Mouse (Mus musculus): Measurements from ENCODE around the gene Trim17. TPM values are rescaled to one million over a fixed set of nuclear protein-coding genes. Genes with fewer than 3 reads are reported as not detected.

Trim17 gene
- polyA plus RNA-seq, 1 experiment from 2014 or later = 0.14 TPM

GRCm38 (mm10) chr11:58967346-58967745 is 12.9 kb downstream of the Trim17 start:
- 97% methylated on average over 1 of the region's 1 CpGs for WGBS
- H3K36me3 ChIP-seq (replicated peaks; ENCODE audit: control insufficient read depth, insufficient read depth, low read depth, low read length) = no peaks in the 10 kb centered on the region

GRCm38 (mm10) chr11:58968551-58968950 is 14.1 kb downstream of the Trim17 start:
- H3K4me3 ChIP-seq (ENCODE audit: low read depth, low read length) = no peak overlapping the region
- no peak overlapping the region for H3K27ac ChIP-seq (replicated peaks; ENCODE audit: low read depth, low read length)
- no peak overlapping the region for H3K4me2 ChIP-seq (ENCODE audit: low read depth, low read length)
- ATAC-seq (replicated peaks; ENCODE audit: insufficient number of reproducible peaks, low FRiP score, low TSS enrichment, low read depth) (no peak; the same call in 1 of the 2 replicates), DNase-seq (ENCODE audit: low spot score) (no peak)
- H3K36me3 ChIP-seq (replicated peaks; ENCODE audit: control insufficient read depth, insufficient read depth, low read depth, low read length) = no peaks in the 10 kb centered on the region
- no peaks in the 10 kb centered on the region for H3K9me3 ChIP-seq (replicated peaks; ENCODE audit: control insufficient read depth, low read length)
- no peaks in the 10 kb centered on the region; the same call in 1 of the 2 replicates for H3K27me3 ChIP-seq (ENCODE audit: control insufficient read depth, insufficient read depth, low read length)
- no peak overlapping the region for H3K9ac ChIP-seq (replicated peaks; ENCODE audit: low read length)
- no peaks in the 10 kb centered on the region for H3K4me1 ChIP-seq (ENCODE audit: control insufficient read depth, insufficient read depth, low read length)
- WGBS = 82% methylated on average over 7 of the region's 7 CpGs

More at GRCm38 (mm10) chr11:58967346-58967745, 12.9 kb downstream of the Trim17 start:
- Histone ChIP-seq H3K4me2 (ENCODE audit: low read depth, low read length) (no peak overlapping the region), H3K27me3 (ENCODE audit: control insufficient read depth, insufficient read depth, low read length) (no peaks in the 10 kb centered on the region; the same call in 1 of the 2 replicates), H3K4me1 (ENCODE audit: control insufficient read depth, insufficient read depth, low read length) (no peaks in the 10 kb centered on the region), H3K9ac (replicated peaks; ENCODE audit: low read length) (no peak overlapping the region), H3K27ac (replicated peaks; ENCODE audit: low read depth, low read length) (no peak overlapping the region), H3K9me3 (replicated peaks; ENCODE audit: control insufficient read depth, low read length) (no peaks in the 10 kb centered on the region), H3K4me3 (ENCODE audit: low read depth, low read length) (no peak overlapping the region)
- ATAC-seq (replicated peaks; ENCODE audit: insufficient number of reproducible peaks, low FRiP score, low TSS enrichment, low read depth) (no peak), DNase-seq (ENCODE audit: low spot score) (no peak)

- Histone ChIP-seq H3K4me1 (ENCODE audit: control insufficient read depth, insufficient read depth, low read length) (no peaks in the 10 kb centered on the region), H3K27me3 (ENCODE audit: control insufficient read depth, insufficient read depth, low read length) (no peaks in the 10 kb centered on the region), H3K4me2 (ENCODE audit: low read depth, low read length) (no peak overlapping the region), H3K9ac (replicated peaks; ENCODE audit: low read length) (no peak overlapping the region), H3K4me3 (ENCODE audit: low read depth, low read length) (no peak overlapping the region), H3K27ac (replicated peaks; ENCODE audit: low read depth, low read length) (no peak overlapping the region), H3K36me3 (replicated peaks; ENCODE audit: control insufficient read depth, insufficient read depth, low read depth, low read length) (no peaks in the 10 kb centered on the region), H3K9me3 (replicated peaks; ENCODE audit: control insufficient read depth, low read length) (no peaks in the 10 kb centered on the region)
- WGBS = 90% methylated on average over 8 of the region's 8 CpGs
- ATAC-seq (replicated peaks; ENCODE audit: insufficient number of reproducible peaks, low FRiP score, low TSS enrichment, low read depth) (no peak), DNase-seq (ENCODE audit: low spot score) (no peak)
Measured at GRCm38 (mm10) chr11:58969027-58969426, 14.5 kb downstream of the Trim17 start.

- Histone ChIP-seq H3K9me3 (replicated peaks; ENCODE audit: control insufficient read depth, low read length) (no peaks in the 10 kb centered on the region), H3K4me1 (ENCODE audit: control insufficient read depth, insufficient read depth, low read length) (no peaks in the 10 kb centered on the region), H3K36me3 (replicated peaks; ENCODE audit: control insufficient read depth, insufficient read depth, low read depth, low read length) (no peaks in the 10 kb centered on the region), H3K4me2 (ENCODE audit: low read depth, low read length) (no peak overlapping the region), H3K27me3 (ENCODE audit: control insufficient read depth, insufficient read depth, low read length) (no peaks in the 10 kb centered on the region), H3K4me3 (ENCODE audit: low read depth, low read length) (no peak overlapping the region), H3K27ac (replicated peaks; ENCODE audit: low read depth, low read length) (no peak overlapping the region), H3K9ac (replicated peaks; ENCODE audit: low read length) (no peak overlapping the region)
- no peak for DNase-seq (ENCODE audit: low spot score)
- no peak for ATAC-seq (replicated peaks; ENCODE audit: insufficient number of reproducible peaks, low FRiP score, low TSS enrichment, low read depth)
- WGBS = 82% methylated on average over 6 of the region's 6 CpGs
Measured at GRCm38 (mm10) chr11:58969659-58970058, 15.2 kb downstream of the Trim17 start.

- Histone ChIP-seq H3K27ac (replicated peaks; ENCODE audit: low read depth, low read length) (no peak overlapping the region), H3K4me2 (ENCODE audit: low read depth, low read length) (no peak overlapping the region), H3K27me3 (ENCODE audit: control insufficient read depth, insufficient read depth, low read length) (no peaks in the 10 kb centered on the region), H3K36me3 (replicated peaks; ENCODE audit: control insufficient read depth, insufficient read depth, low read depth, low read length) (no peaks in the 10 kb centered on the region), H3K4me1 (ENCODE audit: control insufficient read depth, insufficient read depth, low read length) (no peaks in the 10 kb centered on the region), H3K4me3 (ENCODE audit: low read depth, low read length) (no peak overlapping the region), H3K9ac (replicated peaks; ENCODE audit: low read length) (no peak overlapping the region), H3K9me3 (replicated peaks; ENCODE audit: control insufficient read depth, low read length) (no peaks in the 10 kb centered on the region)
- ATAC-seq (replicated peaks; ENCODE audit: insufficient number of reproducible peaks, low FRiP score, low TSS enrichment, low read depth) = peak; percentile 39; the same call in 1 of the 2 replicates
- WGBS = 90% methylated on average over 21 of the region's 21 CpGs
- no peak for DNase-seq (ENCODE audit: low spot score)
Measured at GRCm38 (mm10) chr11:58970831-58971530, 16.5 kb downstream of the Trim17 start.

GRCm38 (mm10) chr11:58971796-58972195 is 17.3 kb downstream of the Trim17 start:
- Histone ChIP-seq H3K4me3 (ENCODE audit: low read depth, low read length) (no peak overlapping the region), H3K36me3 (replicated peaks; ENCODE audit: control insufficient read depth, insufficient read depth, low read depth, low read length) (no peaks in the 10 kb centered on the region), H3K9ac (replicated peaks; ENCODE audit: low read length) (no peak overlapping the region), H3K27ac (replicated peaks; ENCODE audit: low read depth, low read length) (no peak overlapping the region), H3K4me2 (ENCODE audit: low read depth, low read length) (no peak overlapping the region), H3K27me3 (ENCODE audit: control insufficient read depth, insufficient read depth, low read length) (no peaks in the 10 kb centered on the region), H3K9me3 (replicated peaks; ENCODE audit: control insufficient read depth, low read length) (no peaks in the 10 kb centered on the region), H3K4me1 (ENCODE audit: control insufficient read depth, insufficient read depth, low read length) (no peaks in the 10 kb centered on the region)
- ATAC-seq (replicated peaks; ENCODE audit: insufficient number of reproducible peaks, low FRiP score, low TSS enrichment, low read depth) (no peak), DNase-seq (ENCODE audit: low spot score) (no peak)
- 94% methylated on average over 3 of the region's 3 CpGs for WGBS

- Histone ChIP-seq H3K9ac (replicated peaks; ENCODE audit: low read length) (no peak overlapping the region), H3K27ac (replicated peaks; ENCODE audit: low read depth, low read length) (no peak overlapping the region), H3K36me3 (replicated peaks; ENCODE audit: control insufficient read depth, insufficient read depth, low read depth, low read length) (no peaks in the 10 kb centered on the region), H3K27me3 (ENCODE audit: control insufficient read depth, insufficient read depth, low read length) (no peaks in the 10 kb centered on the region), H3K4me1 (ENCODE audit: control insufficient read depth, insufficient read depth, low read length) (peaks cover 2% of the 10 kb centered on the region), H3K9me3 (replicated peaks; ENCODE audit: control insufficient read depth, low read length) (no peaks in the 10 kb centered on the region), H3K4me2 (ENCODE audit: low read depth, low read length) (no peak overlapping the region), H3K4me3 (ENCODE audit: low read depth, low read length) (no peak overlapping the region)
- WGBS = 90% methylated on average over 3 of the region's 3 CpGs
- DNase-seq (ENCODE audit: low spot score) (no peak), ATAC-seq (replicated peaks; ENCODE audit: insufficient number of reproducible peaks, low FRiP score, low TSS enrichment, low read depth) (no peak)
Measured at GRCm38 (mm10) chr11:58974414-58974813, 19.9 kb downstream of the Trim17 start.

- Histone ChIP-seq H3K9ac (replicated peaks; ENCODE audit: low read length) (peak overlapping the region; percentile 90), H3K9me3 (replicated peaks; ENCODE audit: control insufficient read depth, low read length) (no peaks in the 10 kb centered on the region), H3K4me2 (ENCODE audit: low read depth, low read length) (peak overlapping the region; percentile 95), H3K4me1 (ENCODE audit: control insufficient read depth, insufficient read depth, low read length) (peaks cover 8% of the 10 kb centered on the region), H3K4me3 (ENCODE audit: low read depth, low read length) (peak overlapping the region; percentile 94), H3K27ac (replicated peaks; ENCODE audit: low read depth, low read length) (no peak overlapping the region), H3K36me3 (replicated peaks; ENCODE audit: control insufficient read depth, insufficient read depth, low read depth, low read length) (no peaks in the 10 kb centered on the region), H3K27me3 (ENCODE audit: control insufficient read depth, insufficient read depth, low read length) (no peaks in the 10 kb centered on the region)
- no peak for ATAC-seq (replicated peaks; ENCODE audit: insufficient number of reproducible peaks, low FRiP score, low TSS enrichment, low read depth)
- DNase-seq (ENCODE audit: low spot score) = peak; percentile 26
- WGBS = under 1% methylated on average over 29 of the region's 29 CpGs
Measured at GRCm38 (mm10) chr11:58977150-58977549, 22.7 kb downstream of the Trim17 start.
